In genomic region chr1:175561806-175562205, GRCm38 (mm10) we compare ENCODE assay signal across 35 mouse cellular contexts. TPM values are rescaled to one million over a fixed set of nuclear protein-coding genes. Genes with fewer than 3 reads are reported as not detected.
"Had no signal": no experiment of that assay in that cellular context is flagged by ENCODE, and none has a peak within 500 bp of the region (broad histone marks: within the 10 kb centered on the region; RNA-seq: fewer than 3 reads in every experiment).

No protein-coding gene starts in this region.

- H3K4me3 ChIP-seq: limb, embryonic 10.5 days; limb, embryonic 12.5 days; limb, embryonic 13.5 days; limb, embryonic 15.5 days; liver, embryonic 12.5 days; liver, embryonic 13.5 days; liver, embryonic 15.5 days; lung, embryonic 15.5 days; megakaryocyte, embryonic 14.5 days; midbrain, embryonic 10.5 days; midbrain, embryonic 12.5 days; midbrain, embryonic 13.5 days; midbrain, embryonic 15.5 days; myocyte had no signal

- ATAC-seq: liver, embryonic 12.5 days; liver, postnatal 0 days; lung, postnatal 0 days; midbrain, embryonic 13.5 days; midbrain, embryonic 15.5 days; midbrain, embryonic 16.5 days had no signal

- H3K4me1 ChIP-seq: limb, embryonic 15.5 days; liver, embryonic 12.5 days; liver, embryonic 13.5 days; liver, embryonic 15.5 days; lung, embryonic 15.5 days; megakaryocyte, embryonic 14.5 days; midbrain, embryonic 10.5 days; midbrain, embryonic 12.5 days; midbrain, embryonic 13.5 days; midbrain, embryonic 15.5 days had no signal

- H3K36me3 ChIP-seq: limb, embryonic 10.5 days; limb, embryonic 12.5 days; limb, embryonic 13.5 days; limb, embryonic 15.5 days; liver, embryonic 12.5 days; liver, embryonic 13.5 days; liver, embryonic 15.5 days; lung, embryonic 15.5 days; midbrain, embryonic 10.5 days; midbrain, embryonic 12.5 days; midbrain, embryonic 13.5 days; midbrain, embryonic 15.5 days had no signal

- H3K27me3 ChIP-seq: limb, embryonic 12.5 days; limb, embryonic 13.5 days; limb, embryonic 15.5 days; liver, embryonic 12.5 days; liver, embryonic 13.5 days; liver, embryonic 15.5 days; lung, embryonic 15.5 days; megakaryocyte, embryonic 14.5 days; midbrain, embryonic 12.5 days; midbrain, embryonic 13.5 days; midbrain, embryonic 15.5 days had no signal

- H3K27ac ChIP-seq: limb, embryonic 10.5 days; limb, embryonic 12.5 days; limb, embryonic 13.5 days; limb, embryonic 15.5 days; liver, embryonic 12.5 days; liver, embryonic 13.5 days; liver, embryonic 14.5 days; liver, embryonic 15.5 days; lung, embryonic 15.5 days; macrophage; midbrain, embryonic 10.5 days; midbrain, embryonic 12.5 days; midbrain, embryonic 13.5 days; midbrain, embryonic 15.5 days had no signal

- H3K9ac ChIP-seq: limb, embryonic 12.5 days; limb, embryonic 13.5 days; limb, embryonic 15.5 days; liver, embryonic 12.5 days; liver, embryonic 13.5 days; liver, embryonic 14.5 days; liver, embryonic 15.5 days; liver, postnatal 0 days; lung, embryonic 14.5 days; lung, embryonic 15.5 days; midbrain, embryonic 12.5 days; midbrain, embryonic 13.5 days; midbrain, embryonic 15.5 days had no signal

- DNase-seq: left cerebral cortex, postnatal 4 days; liver; liver, embryonic 13.5 days; liver, postnatal 0 days; lung, adult 18-20 months; lung, adult 2 months; lung, embryonic 14.5 days; lung, postnatal 10 days; lung, postnatal 14 days; lung, postnatal 36 days; lung, postnatal 4 days; midbrain, embryonic 14.5 days had no signal

- H3K9me3 ChIP-seq: limb, embryonic 10.5 days; limb, embryonic 12.5 days; limb, embryonic 13.5 days; limb, embryonic 15.5 days; liver, embryonic 12.5 days; liver, embryonic 13.5 days; liver, embryonic 15.5 days; lung, embryonic 15.5 days; midbrain, embryonic 10.5 days; midbrain, embryonic 12.5 days; midbrain, embryonic 13.5 days; midbrain, embryonic 15.5 days had no signal

- H3K4me2 ChIP-seq: limb, embryonic 12.5 days; limb, embryonic 13.5 days; limb, embryonic 15.5 days; liver, embryonic 11.5 days; liver, embryonic 12.5 days; liver, embryonic 13.5 days; liver, embryonic 15.5 days; lung, embryonic 14.5 days; lung, embryonic 15.5 days; midbrain, embryonic 11.5 days; midbrain, embryonic 12.5 days; midbrain, embryonic 13.5 days; midbrain, embryonic 15.5 days had no signal

RNA-seq across cellular contexts. Expression of gene Kmo, which starts 58.4 kb away (rescaled TPM):
- total RNA-seq: left cerebral cortex, postnatal 10 days; left cerebral cortex, postnatal 14 days; left cerebral cortex, postnatal 25 days; midbrain, postnatal 0 days had no signal
- polyA plus RNA-seq: limb, embryonic 10.5 days; midbrain, embryonic 14.5 days; midbrain, embryonic 16.5 days; midbrain, postnatal 0 days; myocyte had no signal
